Mouse (Mus musculus) CH12.LX (cell line): ENCODE results near the gene Agbl3.

Experiments
- CHD1 ChIP-seq: IDR thresholded peaks from 2 replicates; pipeline ENCODE4 v1.6.1; 2012; ENCODE audit warnings: low read depth, low read length, improper control_type of control experiment, inconsistent platforms
- CTCF ChIP-seq, 2 experiments: IDR thresholded peaks in 1 of 2; conservative IDR thresholded peaks in 1 of 2; 2 replicates each; pipeline ENCODE4 v1.5.1; 2011 to 2012; ENCODE audit warnings: low read depth in 2 of 2, low read length in 2 of 2, improper control_type of control experiment in 1 of 2, inconsistent platforms in 1 of 2, mild to moderate bottlenecking in 1 of 2, moderate library complexity in 1 of 2
- EP300 ChIP-seq: IDR thresholded peaks from 2 replicates; pipeline ENCODE4 v1.6.1; 2011; ENCODE audit warnings: low read length, improper control_type of control experiment
- KAT2A ChIP-seq: IDR thresholded peaks from 2 replicates; pipeline ENCODE4 v1.6.1; 2012; ENCODE audit warnings: low read length, improper control_type of control experiment, inconsistent platforms; ENCODE audit not compliant: insufficient replicate concordance
- MAFK ChIP-seq: IDR thresholded peaks from 2 replicates; pipeline ENCODE4 v1.6.1; 2011; ENCODE audit warnings: low read length, improper control_type of control experiment; ENCODE audit not compliant: insufficient replicate concordance
- MAX ChIP-seq: IDR thresholded peaks from 2 replicates; pipeline ENCODE4 v1.6.1; 2011; ENCODE audit warnings: low read length, improper control_type of control experiment
- MEF2A ChIP-seq: IDR thresholded peaks from 2 replicates; pipeline ENCODE4 v1.6.1; 2014; ENCODE audit warnings: low read depth, mild to moderate bottlenecking, inconsistent platforms, low read length, improper control_type of control experiment, borderline replicate concordance
- POLR2A ChIP-seq: IDR thresholded peaks from 2 replicates; pipeline ENCODE4 v1.6.1; 2011; ENCODE audit warnings: low read depth, mild to moderate bottlenecking, improper control_type of control experiment, low read length
- RAD21 ChIP-seq: IDR thresholded peaks from 2 replicates; pipeline ENCODE4 v1.6.1; 2011; ENCODE audit warnings: low read depth, mild to moderate bottlenecking, low read length, improper control_type of control experiment, moderate library complexity
- SIN3A ChIP-seq: IDR thresholded peaks from 2 replicates; pipeline ENCODE4 v1.6.1; 2012; ENCODE audit warnings: low read length, improper control_type of control experiment, inconsistent platforms
- USF2 ChIP-seq: conservative IDR thresholded peaks from 2 replicates; pipeline ENCODE4 v1.6.1; 2011; ENCODE audit warnings: low read depth, low read length, improper control_type of control experiment
- ZKSCAN1 ChIP-seq: IDR thresholded peaks from 2 replicates; pipeline ENCODE4 v1.6.1; 2012; ENCODE audit warnings: low read depth, inconsistent platforms, low read length, improper control_type of control experiment, borderline replicate concordance
- ZMIZ1 ChIP-seq: IDR thresholded peaks from 2 replicates; pipeline ENCODE4 v1.6.1; 2012; ENCODE audit warnings: low read depth, mild to moderate bottlenecking, inconsistent platforms, low read length, improper control_type of control experiment
- ZNF384 ChIP-seq: IDR thresholded peaks from 2 replicates; pipeline ENCODE4 v1.6.1; 2012; ENCODE audit warnings: low read depth, low read length, improper control_type of control experiment, inconsistent platforms

DNA sequence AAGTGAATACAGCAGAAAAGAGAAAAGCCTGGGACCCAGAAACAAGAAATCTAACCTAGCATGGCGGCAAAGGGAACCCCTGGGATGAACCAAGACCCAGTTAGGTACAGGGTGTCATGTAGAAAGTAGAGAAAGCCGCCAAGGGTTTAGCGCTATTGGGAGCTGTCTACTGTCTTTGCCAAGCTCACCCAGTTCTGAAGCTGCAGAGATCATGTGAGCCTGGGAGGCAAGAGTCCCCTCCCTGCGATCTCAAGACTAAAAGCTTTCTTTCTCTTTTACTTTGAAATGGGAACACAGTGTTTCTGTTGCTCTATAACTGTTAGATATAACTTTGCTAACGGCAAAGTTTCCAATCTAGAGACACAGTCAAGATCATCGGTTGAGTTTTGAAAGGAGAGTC, 82.1 kb downstream of the Agbl3 start:
- peak; percentile 45; the same call in 1 of the 2 replicates for TF ChIP-seq CHD1
- TF ChIP-seq USF2 = no peak
- TF ChIP-seq RAD21 = no peak
- TF ChIP-seq MAFK = no peak
- no peak for TF ChIP-seq KAT2A
- no peak for TF ChIP-seq CTCF (conservative IDR thresholded peaks at IDR 0.05 in 1 of 2, IDR thresholded peaks at IDR 0.05 in 1 of 2; ENCODE audit: low read depth in 2 of 2, low read length in 2 of 2)
- no peak for TF ChIP-seq EP300
- TF ChIP-seq ZMIZ1 = no peak
- TF ChIP-seq ZNF384 = no peak
- TF ChIP-seq POLR2A = no peak
- TF ChIP-seq MEF2A = no peak
- TF ChIP-seq ZKSCAN1 = no peak
- no peak; the same call in 1 of the 2 replicates for TF ChIP-seq SIN3A
- TF ChIP-seq MAX = no peak
